Mouse (Mus musculus) forebrain, embryonic 16.5 days (tissue): ENCODE measurements around the gene Cacna1h. TPM values are rescaled to one million over a fixed set of nuclear protein-coding genes. Genes with fewer than 3 reads are reported as not detected.
A peak's percentile ranks its signal among the peaks of the same experiment; 100 is the strongest.

Source experiments
- ATAC-seq: fragments of 200-750 bp; cut with Nextera tagmentation; 2 replicates; pipeline ENCODE4 v1.8.0; 2017; ENCODE audit warnings: mild to moderate bottlenecking, moderate library complexity
- H3K27ac ChIP-seq: fragments of 300-500 bp; sonication (generic); 2 replicates; pipeline ENCODE4 v1.5.1; 2014; ENCODE audit warnings: low read length, control low read depth
- H3K27me3 ChIP-seq: fragments of 300-500 bp; sonication (generic); replicated peaks from 2 replicates; pipeline ENCODE4 v1.6.1; 2014; ENCODE audit warnings: low read length; ENCODE audit not compliant: control insufficient read depth, insufficient read depth
- H3K36me3 ChIP-seq: fragments of 300-500 bp; sonication (generic); 2 replicates; pipeline ENCODE4 v1.6.1; 2014; ENCODE audit not compliant: control insufficient read depth, insufficient read depth
- H3K4me1 ChIP-seq: fragments of 300-500 bp; sonication (generic); replicated peaks from 2 replicates; pipeline ENCODE4 v1.6.1; 2014; ENCODE audit warnings: low read length; ENCODE audit not compliant: control insufficient read depth, insufficient read depth
- H3K4me2 ChIP-seq: fragments of 300-500 bp; sonication (generic); 2 replicates; pipeline ENCODE4 v1.6.1; 2014; ENCODE audit warnings: mild to moderate bottlenecking, low read length, control low read depth
- H3K4me3 ChIP-seq: fragments of 300-500 bp; sonication (generic); replicated peaks from 2 replicates; pipeline ENCODE4 v1.5.1; 2014; ENCODE audit warnings: mild to moderate bottlenecking, low read length, control low read depth
- H3K9ac ChIP-seq: fragments of 300-500 bp; sonication (generic); replicated peaks from 2 replicates; pipeline ENCODE4 v1.6.1; 2014; ENCODE audit warnings: low read depth, low read length, control low read depth
- H3K9me3 ChIP-seq: fragments of 300-500 bp; sonication (generic); 2 replicates; pipeline ENCODE4 v1.6.1; 2016; ENCODE audit warnings: low read length; ENCODE audit not compliant: control insufficient read depth
- WGBS: fragments of 180-500 bp; shearing (Covaris S2); extraction: QIAGEN DNeasy Blood & Tissue Kit; methylation state at CpG from one replicate; pipeline ENCODE4 v1.1.7; 2014; 5-methylcytosine and 5-hydroxymethylcytosine counted together
- polyA plus RNA-seq: library from polyadenylated mRNA; unstranded; fragments of >200 nt; fragmentation: Nextera tagmentation; extraction: Ambion mirVana; gene quantifications from 2 replicates; pipeline ENCODE4 v1.2.1, GENCODE M21; 2015

The Cacna1h gene
- polyA plus RNA-seq, 1 experiment from 2014 or later: 14.7 TPM

DNA sequence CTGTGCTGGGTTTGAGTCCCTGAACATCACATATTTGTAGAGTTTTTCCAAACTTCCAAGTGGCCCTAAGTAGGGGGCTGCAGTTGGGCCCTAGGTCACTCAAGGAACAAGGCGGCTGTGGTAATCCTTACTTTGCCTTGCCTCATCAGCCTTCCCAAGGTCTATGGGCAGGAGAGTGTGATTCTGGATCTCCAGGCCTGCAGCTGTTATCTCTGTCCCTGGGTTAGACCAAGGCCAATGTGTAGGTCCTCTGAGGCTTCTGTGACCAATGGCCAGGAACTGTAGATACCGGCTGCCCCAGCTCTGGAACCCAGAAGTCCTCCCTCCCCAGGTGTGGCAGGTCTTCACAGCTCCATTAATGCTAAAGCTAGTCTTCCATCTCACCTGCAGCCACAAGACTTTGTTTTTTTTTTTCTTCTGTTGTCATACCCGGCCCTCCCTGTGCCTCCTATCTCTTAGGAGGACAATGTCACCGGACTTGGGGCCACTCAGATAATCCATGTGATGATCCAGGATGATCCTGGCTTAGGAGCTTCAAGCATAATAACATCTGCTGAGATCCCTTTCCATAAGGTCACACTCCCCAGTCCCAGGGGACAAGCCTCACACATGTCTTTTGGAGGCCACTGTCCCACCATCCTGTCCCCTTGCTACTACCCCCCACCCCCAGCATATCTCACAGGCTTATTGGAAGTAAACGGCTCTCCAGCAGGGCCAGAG, 18.8 kb upstream of the Cacna1h start:
- ATAC-seq: no peak
- no peak overlapping the region for H3K9ac ChIP-seq
- no peak overlapping the region for H3K4me2 ChIP-seq
- H3K4me1 ChIP-seq: no peaks in the 10 kb centered on the region
- H3K9me3 ChIP-seq: no peaks in the 10 kb centered on the region
- no peaks in the 10 kb centered on the region for H3K36me3 ChIP-seq
- 80% methylated on average over 5 of the region's 5 CpGs for WGBS
- no peak overlapping the region for H3K27ac ChIP-seq
- H3K27me3 ChIP-seq: no peaks in the 10 kb centered on the region
- no peak overlapping the region for H3K4me3 ChIP-seq

DNA sequence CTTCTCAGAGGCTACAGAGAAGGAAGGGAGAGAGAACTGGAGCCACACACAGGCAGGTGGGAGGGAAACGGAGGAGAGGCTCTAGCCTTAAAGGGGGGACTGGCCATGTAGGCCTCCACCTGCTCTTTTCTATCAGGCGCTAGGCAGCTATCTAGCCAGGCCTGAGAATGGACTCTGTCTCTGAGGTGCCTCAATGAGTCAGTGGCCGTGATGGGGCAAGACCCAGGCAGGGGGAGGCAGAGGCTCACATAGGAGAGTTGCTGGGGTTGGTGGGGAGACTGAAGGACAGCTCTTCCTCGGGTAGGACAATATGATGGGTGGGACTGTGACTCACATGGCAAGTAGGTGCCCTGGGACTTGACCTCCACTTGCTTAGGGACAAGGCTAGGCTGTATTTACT, 16.7 kb upstream of the Cacna1h start:
- Histone ChIP-seq H3K36me3 (no peaks in the 10 kb centered on the region), H3K9me3 (no peaks in the 10 kb centered on the region), H3K27me3 (no peaks in the 10 kb centered on the region), H3K27ac (no peak overlapping the region), H3K9ac (no peak overlapping the region), H3K4me2 (no peak overlapping the region), H3K4me3 (no peak overlapping the region), H3K4me1 (no peaks in the 10 kb centered on the region)
- ATAC-seq: no peak
- 63% methylated on average over 4 of the region's 4 CpGs for WGBS

DNA sequence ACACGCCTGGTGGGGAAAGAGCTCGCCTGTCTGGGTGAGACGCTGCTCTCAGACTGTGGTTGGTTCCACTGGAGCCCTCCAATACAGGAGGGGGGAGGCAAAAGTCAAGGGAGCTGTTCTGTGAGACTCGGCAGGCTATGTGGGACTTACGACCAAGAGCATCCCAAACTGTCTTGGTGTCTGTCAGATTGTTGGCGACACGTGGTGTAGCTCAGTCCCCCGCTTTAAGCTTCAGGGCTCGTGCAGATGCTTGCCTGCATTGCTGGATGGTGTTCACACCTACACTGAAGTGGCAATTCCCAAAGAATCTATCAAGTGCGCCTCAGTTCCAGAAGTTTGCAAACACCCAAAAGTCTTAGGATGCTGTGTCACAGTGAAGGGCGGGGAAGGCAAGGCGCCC, 14.3 kb upstream of the Cacna1h start:
- no peak for ATAC-seq
- no peak overlapping the region for H3K9ac ChIP-seq
- H3K27ac ChIP-seq: no peak overlapping the region
- no peak overlapping the region for H3K4me2 ChIP-seq
- no peak overlapping the region for H3K4me3 ChIP-seq
- 0 out of 2 replicates have a peak, but pooled peaks cover under 1% of the 10 kb centered on the region for H3K4me1 ChIP-seq
- no peaks in the 10 kb centered on the region for H3K27me3 ChIP-seq
- no peaks in the 10 kb centered on the region for H3K9me3 ChIP-seq
- WGBS: 86% methylated on average over 12 of the region's 12 CpGs
- no peaks in the 10 kb centered on the region for H3K36me3 ChIP-seq

DNA sequence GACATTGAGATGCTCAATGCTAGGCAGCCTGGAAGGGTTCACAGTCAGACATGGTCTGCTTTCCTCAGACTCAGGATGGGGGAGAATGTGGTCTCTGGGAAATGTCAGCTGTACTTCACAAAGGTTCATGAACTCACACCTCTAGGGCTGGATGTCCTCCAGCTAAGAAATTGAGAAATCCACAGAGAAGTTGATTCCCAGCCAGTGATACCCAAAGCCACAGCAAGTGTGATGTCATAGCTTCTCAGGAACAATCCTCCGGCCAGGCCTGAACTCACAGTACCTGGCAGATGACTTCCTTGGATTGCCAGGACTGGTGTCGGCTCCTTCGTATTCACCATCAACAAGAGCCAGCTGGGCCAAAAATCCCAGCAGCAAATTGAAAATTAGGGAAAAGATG, 12.3 kb upstream of the Cacna1h start:
- WGBS: 64% methylated on average over 3 of the region's 3 CpGs
- no peaks in the 10 kb centered on the region for H3K36me3 ChIP-seq
- 0 out of 2 replicates have a peak, but pooled peaks cover 2% of the 10 kb centered on the region for H3K4me1 ChIP-seq
- no peaks in the 10 kb centered on the region for H3K9me3 ChIP-seq
- no peak for ATAC-seq
- no peak overlapping the region for H3K4me3 ChIP-seq
- no peak overlapping the region for H3K27ac ChIP-seq
- H3K9ac ChIP-seq: no peak overlapping the region
- H3K4me2 ChIP-seq: no peak overlapping the region
- H3K27me3 ChIP-seq: no peaks in the 10 kb centered on the region

DNA sequence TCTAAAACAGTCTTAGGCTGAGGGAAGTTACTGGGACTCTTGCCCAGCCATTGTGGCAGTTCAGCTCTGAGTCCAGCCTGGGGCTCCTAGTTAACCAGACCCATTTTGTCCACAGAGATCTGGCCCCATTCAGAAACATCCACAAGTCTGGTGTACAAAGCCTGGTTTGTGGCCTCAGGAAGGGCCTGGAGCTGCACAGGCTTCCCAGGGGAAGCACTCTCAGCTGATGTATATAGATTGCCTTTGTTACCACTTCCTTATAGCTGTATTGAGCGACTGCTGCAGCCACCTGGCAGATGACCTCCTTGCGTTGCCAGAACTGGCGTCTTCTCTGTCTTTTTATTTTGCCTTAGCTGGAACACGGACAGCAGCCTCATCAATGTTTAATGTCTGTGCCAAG, 11.5 kb upstream of the Cacna1h start:
- Histone ChIP-seq H3K27ac (no peak overlapping the region), H3K9me3 (no peaks in the 10 kb centered on the region), H3K27me3 (no peaks in the 10 kb centered on the region), H3K4me2 (no peak overlapping the region), H3K36me3 (no peaks in the 10 kb centered on the region), H3K9ac (no peak overlapping the region), H3K4me1 (0 out of 2 replicates have a peak, but pooled peaks cover 2% of the 10 kb centered on the region), H3K4me3 (no peak overlapping the region)
- no peak for ATAC-seq
- WGBS: 66% methylated on average over 4 of the region's 4 CpGs

DNA sequence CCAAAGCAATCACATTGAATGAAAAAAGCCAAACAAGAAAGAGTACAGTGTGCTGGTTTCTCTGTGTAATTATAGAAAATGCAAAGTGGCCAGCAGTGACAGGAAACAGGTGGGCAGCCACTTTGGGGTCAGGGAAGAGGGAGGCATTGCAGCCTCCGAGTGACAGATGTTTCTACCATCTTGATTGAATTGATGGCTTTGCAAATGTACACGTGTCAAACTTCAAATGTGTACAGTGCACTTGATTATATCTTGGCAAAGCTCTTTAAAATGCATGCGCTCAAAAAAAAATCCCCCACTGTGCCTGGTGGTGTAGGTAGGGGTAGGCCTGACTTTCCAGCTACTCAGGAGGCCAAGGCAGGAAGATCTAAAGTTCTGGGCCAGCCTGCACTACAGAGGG, 9.3 kb upstream of the Cacna1h start:
- no peak overlapping the region for H3K27ac ChIP-seq
- ATAC-seq: no peak
- 0 out of 2 replicates have a peak, but pooled peaks cover 2% of the 10 kb centered on the region for H3K4me1 ChIP-seq
- no peak overlapping the region for H3K4me3 ChIP-seq
- no peak overlapping the region for H3K4me2 ChIP-seq
- H3K36me3 ChIP-seq: no peaks in the 10 kb centered on the region
- 51% methylated on average over 3 of the region's 3 CpGs for WGBS
- H3K9me3 ChIP-seq: no peaks in the 10 kb centered on the region
- H3K9ac ChIP-seq: no peak overlapping the region
- no peaks in the 10 kb centered on the region for H3K27me3 ChIP-seq

DNA sequence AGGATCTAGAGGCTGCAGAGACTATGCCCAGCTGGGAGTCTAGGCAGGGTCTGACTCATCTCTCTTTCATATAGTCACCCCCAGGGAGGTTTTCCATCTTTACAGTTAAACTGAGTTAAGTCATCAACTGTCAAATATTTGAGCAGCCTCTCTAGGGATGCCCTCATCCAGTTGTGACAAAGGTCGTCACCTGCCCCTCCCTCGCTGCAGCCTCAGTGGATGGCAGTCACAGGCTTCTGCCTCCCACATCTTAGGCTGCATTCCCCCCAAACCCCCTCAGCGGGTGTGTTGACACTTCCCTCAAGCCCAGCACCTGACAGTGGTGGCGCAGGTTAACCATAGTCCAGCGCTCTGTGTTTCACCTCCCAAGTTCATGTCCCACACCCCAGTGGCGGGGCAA, 7.8 kb upstream of the Cacna1h start:
- no peak for ATAC-seq
- no peak overlapping the region for H3K4me3 ChIP-seq
- no peaks in the 10 kb centered on the region for H3K9me3 ChIP-seq
- no peaks in the 10 kb centered on the region for H3K36me3 ChIP-seq
- H3K4me1 ChIP-seq: 0 out of 2 replicates have a peak, but pooled peaks cover 2% of the 10 kb centered on the region
- no peak overlapping the region for H3K27ac ChIP-seq
- no peak overlapping the region for H3K4me2 ChIP-seq
- no peak overlapping the region for H3K9ac ChIP-seq
- no peaks in the 10 kb centered on the region for H3K27me3 ChIP-seq
- WGBS: 85% methylated on average over 6 of the region's 6 CpGs

DNA sequence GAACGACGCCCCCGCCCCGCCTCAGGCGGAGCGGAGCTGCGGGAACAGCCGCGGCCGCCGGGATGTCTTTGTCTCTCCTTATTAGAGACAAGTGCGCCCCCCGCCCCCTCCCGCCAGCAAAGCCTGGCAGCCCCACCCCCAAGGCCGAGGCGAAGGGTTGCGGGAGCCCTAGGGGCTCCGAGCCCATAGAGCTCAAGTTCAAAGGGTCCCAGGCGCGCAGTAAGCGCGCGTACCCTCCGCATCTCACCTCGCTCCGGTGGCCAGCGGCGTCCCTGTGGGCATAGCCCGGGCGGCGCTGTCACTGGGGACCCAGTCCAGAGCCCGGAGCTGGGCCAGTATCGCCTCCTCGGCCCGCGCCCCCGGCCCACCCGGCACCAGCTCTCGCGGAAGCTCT, 363 bp downstream of the Cacna1h start:
- peak; percentile 53 for ATAC-seq
- Histone ChIP-seq H3K9ac (peak overlapping the region; percentile 85), H3K9me3 (no peaks in the 10 kb centered on the region), H3K4me1 (peaks cover 26% of the 10 kb centered on the region), H3K36me3 (no peaks in the 10 kb centered on the region), H3K4me2 (peak overlapping the region; percentile 75), H3K27ac (peak overlapping the region; percentile 74), H3K27me3 (peaks cover 8% of the 10 kb centered on the region; the same call in 1 of the 2 replicates), H3K4me3 (peak overlapping the region; percentile 74)
- under 1% methylated on average over 40 of the region's 40 CpGs for WGBS

DNA sequence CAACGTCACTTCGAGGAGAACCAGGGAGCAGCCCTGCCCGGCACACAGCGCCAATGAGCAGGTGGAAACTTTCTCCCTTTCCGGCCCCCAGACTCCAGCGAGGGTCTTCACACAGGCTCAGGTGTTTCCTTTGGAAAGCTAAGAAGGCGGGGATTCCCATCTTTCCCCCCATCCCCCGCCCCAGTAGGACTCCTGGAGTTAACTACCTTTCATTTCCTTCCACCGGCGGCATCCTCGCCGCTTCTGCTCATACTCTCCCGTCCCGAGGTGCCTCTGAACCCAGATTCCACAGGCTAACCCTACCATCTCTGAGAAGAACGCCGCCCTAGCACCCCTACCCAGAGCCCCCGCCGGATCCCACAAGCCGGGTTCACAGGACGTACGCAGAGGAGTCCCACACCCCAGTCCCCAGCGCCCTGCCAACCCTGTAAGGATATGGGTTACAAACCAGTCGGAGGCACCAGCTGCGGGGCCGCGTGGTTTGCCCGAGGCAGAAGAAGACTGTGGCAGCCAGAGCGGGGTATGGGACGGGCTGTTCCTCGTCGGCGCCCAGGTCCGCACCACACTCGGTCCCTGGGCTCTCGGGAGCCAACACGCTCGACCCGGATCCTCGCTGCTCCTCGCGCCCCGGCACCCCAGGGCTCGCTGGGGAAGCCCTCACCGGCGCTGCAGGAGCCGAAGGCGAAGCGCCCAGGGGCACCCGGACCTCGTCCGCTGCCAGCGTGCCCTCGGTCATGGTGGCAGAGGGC, 976 bp downstream of the Cacna1h start:
- peak overlapping the region; percentile 85 for H3K9ac ChIP-seq
- H3K36me3 ChIP-seq: no peaks in the 10 kb centered on the region
- peak overlapping the region; percentile 74 for H3K4me3 ChIP-seq
- peaks cover 8% of the 10 kb centered on the region; the same call in 1 of the 2 replicates for H3K27me3 ChIP-seq
- ATAC-seq: peak; percentile 31; the same call in 1 of the 2 replicates
- WGBS: 2% methylated on average over 53 of the region's 53 CpGs
- H3K27ac ChIP-seq: peak overlapping the region; percentile 74
- H3K9me3 ChIP-seq: no peaks in the 10 kb centered on the region
- H3K4me2 ChIP-seq: peak overlapping the region; percentile 75
- H3K4me1 ChIP-seq: peaks cover 26% of the 10 kb centered on the region
